Mouse (Mus musculus): ENCODE results near the gene Zdhhc20. TPM values are rescaled to one million over a fixed set of nuclear protein-coding genes. Genes with fewer than 3 reads are reported as not detected.
"Not testable (repeated sequence)": the region's sequence is repeated elsewhere in the genome, so short reads cannot be mapped to it uniquely, and the experiment has no call there.

The Zdhhc20 gene
- polyA plus RNA-seq, 1 experiment, result 3.7 TPM

- no peak overlapping the region for H3K27ac ChIP-seq (ENCODE audit: insufficient read depth, low read depth, low read length)
- no peaks in the 10 kb centered on the region for H3K36me3 ChIP-seq (ENCODE audit: control insufficient read depth, insufficient read depth, low read length)
- DNase-seq, result no peak
These were observed 19.2 kb upstream of the Zdhhc20 start for GRCm38 (mm10) chr14:57909297-57909696.

GRCm38 (mm10) chr14:57908431-57908830 lies 18.4 kb upstream of the Zdhhc20 start:
- Histone ChIP-seq H3K27me3 (replicated peaks; ENCODE audit: control insufficient read depth, insufficient read depth, low read length) (no peaks in the 10 kb centered on the region), H3K27ac (ENCODE audit: insufficient read depth, low read depth, low read length) (no peak overlapping the region), H3K4me1 (ENCODE audit: control insufficient read depth, insufficient read depth, low read length) (no peaks in the 10 kb centered on the region; the same call in 1 of the 2 replicates), H3K36me3 (ENCODE audit: control insufficient read depth, insufficient read depth, low read length) (no peaks in the 10 kb centered on the region), H3K4me3 (ENCODE audit: insufficient read depth, low read depth, low read length) (no peak overlapping the region)
- WGBS, result 47% methylated on average over 2 of the region's 2 CpGs
- TF ChIP-seq CTCF (conservative IDR thresholded peaks at IDR 0.05; ENCODE audit: insufficient read depth, insufficient read length, low read depth, low read length) (no peak), POLR2A (IDR thresholded peaks at IDR 0.05; ENCODE audit: low read depth, low read length) (no peak)
- DNase-seq, result peak; percentile 17

More at GRCm38 (mm10) chr14:57909297-57909696, 19.2 kb upstream of the Zdhhc20 start:
- no peak overlapping the region for H3K4me3 ChIP-seq (ENCODE audit: insufficient read depth, low read depth, low read length)
- H3K27me3 ChIP-seq (replicated peaks; ENCODE audit: control insufficient read depth, insufficient read depth, low read length), result no peaks in the 10 kb centered on the region
- H3K4me1 ChIP-seq (ENCODE audit: control insufficient read depth, insufficient read depth, low read length), result no peaks in the 10 kb centered on the region; the same call in 1 of the 2 replicates
- TF ChIP-seq CTCF (conservative IDR thresholded peaks at IDR 0.05; ENCODE audit: insufficient read depth, insufficient read length, low read depth, low read length), result no peak
- no peak for TF ChIP-seq POLR2A (IDR thresholded peaks at IDR 0.05; ENCODE audit: low read depth, low read length)
- 69% methylated on average over 5 of the region's 5 CpGs for WGBS

- no peak for TF ChIP-seq CTCF (conservative IDR thresholded peaks at IDR 0.05; ENCODE audit: insufficient read depth, insufficient read length, low read depth, low read length)
- TF ChIP-seq POLR2A (IDR thresholded peaks at IDR 0.05; ENCODE audit: low read depth, low read length), result no peak
- Histone ChIP-seq H3K4me3 (ENCODE audit: insufficient read depth, low read depth, low read length) (no peak overlapping the region), H3K36me3 (ENCODE audit: control insufficient read depth, insufficient read depth, low read length) (no peaks in the 10 kb centered on the region), H3K4me1 (ENCODE audit: control insufficient read depth, insufficient read depth, low read length) (no peaks in the 10 kb centered on the region), H3K27ac (ENCODE audit: insufficient read depth, low read depth, low read length) (no peak overlapping the region), H3K27me3 (replicated peaks; ENCODE audit: control insufficient read depth, insufficient read depth, low read length) (no peaks in the 10 kb centered on the region)
- WGBS, result 69% methylated on average over 1 of the region's 1 CpGs
- no peak for DNase-seq
These were observed 11.9 kb upstream of the Zdhhc20 start for GRCm38 (mm10) chr14:57901998-57902397.

GRCm38 (mm10) chr14:57896882-57897281 lies 6.8 kb upstream of the Zdhhc20 start:
- Histone ChIP-seq H3K36me3 (ENCODE audit: control insufficient read depth, insufficient read depth, low read length) (no peaks in the 10 kb centered on the region), H3K27ac (ENCODE audit: insufficient read depth, low read depth, low read length) (no peak overlapping the region), H3K4me1 (ENCODE audit: control insufficient read depth, insufficient read depth, low read length) (no peaks in the 10 kb centered on the region), H3K27me3 (replicated peaks; ENCODE audit: control insufficient read depth, insufficient read depth, low read length) (no peaks in the 10 kb centered on the region; the same call in 1 of the 2 replicates), H3K4me3 (ENCODE audit: insufficient read depth, low read depth, low read length) (no peak overlapping the region)
- TF ChIP-seq CTCF (conservative IDR thresholded peaks at IDR 0.05; ENCODE audit: insufficient read depth, insufficient read length, low read depth, low read length), result no peak
- TF ChIP-seq POLR2A (IDR thresholded peaks at IDR 0.05; ENCODE audit: low read depth, low read length), result no peak
- WGBS, result 97% methylated on average over 12 of the region's 12 CpGs
- DNase-seq, result no peak

- DNase-seq; H3K4me1 ChIP-seq (ENCODE audit: control insufficient read depth, insufficient read depth, low read length); H3K36me3 ChIP-seq (ENCODE audit: control insufficient read depth, insufficient read depth, low read length); H3K4me3 ChIP-seq (ENCODE audit: insufficient read depth, low read depth, low read length); H3K27me3 ChIP-seq (replicated peaks; ENCODE audit: control insufficient read depth, insufficient read depth, low read length); H3K27ac ChIP-seq (ENCODE audit: insufficient read depth, low read depth, low read length): not testable (repeated sequence)
- 70% methylated on average over 8 of the region's 8 CpGs for WGBS
These were observed 6.2 kb upstream of the Zdhhc20 start for GRCm38 (mm10) chr14:57896088-57896871.

GRCm38 (mm10) chr14:57894346-57894745 lies 4.3 kb upstream of the Zdhhc20 start:
- no peak for TF ChIP-seq POLR2A (IDR thresholded peaks at IDR 0.05; ENCODE audit: low read depth, low read length)
- TF ChIP-seq CTCF (conservative IDR thresholded peaks at IDR 0.05; ENCODE audit: insufficient read depth, insufficient read length, low read depth, low read length), result no peak
- WGBS, result 96% methylated on average over 2 of the region's 2 CpGs
- DNase-seq, result no peak
- Histone ChIP-seq H3K36me3 (ENCODE audit: control insufficient read depth, insufficient read depth, low read length) (no peaks in the 10 kb centered on the region), H3K4me3 (ENCODE audit: insufficient read depth, low read depth, low read length) (no peak overlapping the region), H3K4me1 (ENCODE audit: control insufficient read depth, insufficient read depth, low read length) (no peaks in the 10 kb centered on the region), H3K27ac (ENCODE audit: insufficient read depth, low read depth, low read length) (no peak overlapping the region), H3K27me3 (replicated peaks; ENCODE audit: control insufficient read depth, insufficient read depth, low read length) (no peaks in the 10 kb centered on the region; the same call in 1 of the 2 replicates)

GRCm38 (mm10) chr14:57892961-57893360 lies 2.9 kb upstream of the Zdhhc20 start:
- Histone ChIP-seq H3K36me3 (ENCODE audit: control insufficient read depth, insufficient read depth, low read length) (no peaks in the 10 kb centered on the region), H3K27ac (ENCODE audit: insufficient read depth, low read depth, low read length) (no peak overlapping the region), H3K4me3 (ENCODE audit: insufficient read depth, low read depth, low read length) (no peak overlapping the region), H3K4me1 (ENCODE audit: control insufficient read depth, insufficient read depth, low read length) (no peaks in the 10 kb centered on the region), H3K27me3 (replicated peaks; ENCODE audit: control insufficient read depth, insufficient read depth, low read length) (no peaks in the 10 kb centered on the region; the same call in 1 of the 2 replicates)
- TF ChIP-seq CTCF (conservative IDR thresholded peaks at IDR 0.05; ENCODE audit: insufficient read depth, insufficient read length, low read depth, low read length), result no peak
- no peak for TF ChIP-seq POLR2A (IDR thresholded peaks at IDR 0.05; ENCODE audit: low read depth, low read length)
- DNase-seq, result no peak
- 73% methylated on average over 1 of the region's 1 CpGs for WGBS

Data from kidney, adult 2 months (tissue).